Mouse (Mus musculus): Measurements from ENCODE around the gene Cntf.

GRCm38 (mm10) chr19:12813883-12814282, 48.5 kb upstream of the Cntf start:
- TF ChIP-seq CTCF (IDR thresholded peaks at IDR 0.05; ENCODE audit: low read depth, low read length) (no peak), GATA1 (IDR thresholded peaks at IDR 0.05; ENCODE audit: borderline replicate concordance, low read length) (no peak), POLR2AphosphoS5 (IDR thresholded peaks at IDR 0.05; ENCODE audit: insufficient replicate concordance, low read depth, low read length) (no peak), TAL1 (conservative IDR thresholded peaks at IDR 0.05; ENCODE audit: low read depth, low read length) (no peak)

Data from G1E (cell line).